Mouse (Mus musculus) heart, adult 2 months (tissue): ENCODE data around the gene U2af2.

ENCODE experiments used
- CTCF ChIP-seq: fragments of 200-600 bp; IDR thresholded peaks from 2 replicates; pipeline ENCODE4 v1.8.1; 2022; ENCODE audit warnings: antibody characterized with exemption, mild to moderate bottlenecking, moderate library complexity
- EP300 ChIP-seq: fragments of 200-500 bp; IDR thresholded peaks from 2 replicates; pipeline ENCODE4 v1.6.1; 2011; ENCODE audit warnings: low read depth, low read length, control low read depth; ENCODE audit not compliant: insufficient read depth

DNA sequence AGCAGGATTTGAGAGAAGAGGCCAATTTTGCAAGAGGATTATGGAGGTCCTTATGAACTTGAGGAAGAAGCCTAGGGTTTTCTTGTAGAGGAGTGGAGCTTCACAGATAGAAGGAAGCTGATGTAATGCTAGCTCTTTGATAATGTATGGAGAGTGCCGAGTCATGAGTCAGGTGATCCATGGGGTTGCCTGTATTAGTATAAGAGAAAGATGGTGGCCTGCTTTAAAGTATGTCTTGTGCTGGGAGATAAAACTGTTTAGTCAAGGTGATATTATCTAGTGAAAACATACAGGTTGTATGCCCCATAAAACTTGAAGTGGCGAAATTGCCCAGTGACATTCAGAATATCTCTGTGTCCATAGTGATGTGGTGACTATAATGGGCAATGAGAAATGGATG lies 15.0 kb downstream of the U2af2 start:
- TF ChIP-seq CTCF, result no peak
- no peak for TF ChIP-seq EP300
